Mouse (Mus musculus): ENCODE results near the gene Golph3.

Gene Golph3

DNA sequence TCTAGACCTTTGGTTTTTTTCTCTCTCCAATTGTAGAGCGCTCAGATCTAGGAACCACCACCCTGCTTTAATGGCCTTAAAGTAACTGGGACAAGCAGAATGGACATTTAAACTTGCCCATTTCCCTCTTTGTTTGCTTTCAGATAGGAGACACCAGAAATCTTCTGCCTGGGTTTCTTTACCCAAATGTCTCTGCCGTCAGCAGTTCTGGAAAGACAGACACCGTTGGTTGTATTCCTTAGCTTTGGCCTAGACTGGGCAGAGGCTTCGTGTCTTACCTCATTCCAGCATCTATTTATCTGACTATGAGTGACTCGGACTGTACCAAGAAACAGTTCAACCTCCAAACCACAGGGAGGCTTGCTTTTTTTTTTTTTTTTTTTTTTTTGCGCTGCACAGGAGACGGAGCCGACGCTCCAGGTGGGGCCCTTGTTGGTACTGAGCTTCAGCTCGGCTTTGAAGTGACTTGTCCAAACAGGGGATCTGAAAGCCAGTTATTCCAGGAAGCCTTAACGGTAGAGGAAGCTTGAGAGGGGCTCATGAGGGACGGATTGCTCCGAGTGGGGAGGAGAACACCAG, 55.3 kb downstream of the Golph3 start:
- no peak for DNase-seq (ENCODE audit: low read depth in 2 of 2, low spot score in 2 of 2)

DNA sequence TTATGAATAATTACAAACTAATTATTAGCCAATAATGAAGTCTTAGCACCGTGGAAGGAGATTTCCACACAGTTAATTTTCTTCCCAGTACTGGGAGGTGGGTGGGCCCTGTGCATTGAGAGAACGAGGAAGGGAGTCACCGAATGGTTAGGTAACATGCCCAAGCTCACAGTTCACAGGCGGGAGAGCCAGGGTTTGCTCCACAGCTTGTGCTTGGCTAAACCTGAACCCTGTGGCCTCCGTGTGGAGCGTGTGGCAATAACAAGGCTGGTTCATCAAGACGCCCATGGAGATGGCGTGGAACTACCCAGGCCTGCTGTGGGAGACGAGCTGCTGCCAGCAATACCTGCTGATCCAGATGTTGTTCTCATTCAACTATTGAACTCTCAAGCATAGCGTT, 56.5 kb downstream of the Golph3 start:
- DNase-seq (ENCODE audit: low read depth in 2 of 2, low spot score in 2 of 2), result no peak

- no peak for DNase-seq (ENCODE audit: low read depth in 2 of 2, low spot score in 2 of 2)
Measured at GRCm38 (mm10) chr15:12380057-12380456, 58.8 kb downstream of the Golph3 start.

- peak; percentile 72 to 83 for DNase-seq (ENCODE audit: low read depth in 2 of 2, low spot score in 2 of 2)
Measured at GRCm38 (mm10) chr15:12380548-12380947, 59.3 kb downstream of the Golph3 start.

- no peak for DNase-seq (ENCODE audit: low read depth in 2 of 2, low spot score in 2 of 2)
Measured at GRCm38 (mm10) chr15:12384679-12385078, 63.4 kb downstream of the Golph3 start.

- no peak for DNase-seq (ENCODE audit: low read depth in 2 of 2, low spot score in 2 of 2)
Measured at GRCm38 (mm10) chr15:12388726-12389489, 67.7 kb downstream of the Golph3 start.

- DNase-seq (ENCODE audit: low read depth in 2 of 2, low spot score in 2 of 2), result no peak
Measured at GRCm38 (mm10) chr15:12394758-12395157, 73.5 kb downstream of the Golph3 start.

- DNase-seq (ENCODE audit: low read depth in 2 of 2, low spot score in 2 of 2), result no peak
Measured at GRCm38 (mm10) chr15:12397032-12397431, 75.8 kb downstream of the Golph3 start.

All from CD8-positive naive resting alpha-beta T cell, adult 2 months (primary cell).